Mouse (Mus musculus): ENCODE results near the gene Pank4. TPM values are rescaled to one million over a fixed set of nuclear protein-coding genes. Genes with fewer than 3 reads are reported as not detected.

The Pank4 gene
- total RNA-seq, 1 experiment = 29.3 TPM

DNA sequence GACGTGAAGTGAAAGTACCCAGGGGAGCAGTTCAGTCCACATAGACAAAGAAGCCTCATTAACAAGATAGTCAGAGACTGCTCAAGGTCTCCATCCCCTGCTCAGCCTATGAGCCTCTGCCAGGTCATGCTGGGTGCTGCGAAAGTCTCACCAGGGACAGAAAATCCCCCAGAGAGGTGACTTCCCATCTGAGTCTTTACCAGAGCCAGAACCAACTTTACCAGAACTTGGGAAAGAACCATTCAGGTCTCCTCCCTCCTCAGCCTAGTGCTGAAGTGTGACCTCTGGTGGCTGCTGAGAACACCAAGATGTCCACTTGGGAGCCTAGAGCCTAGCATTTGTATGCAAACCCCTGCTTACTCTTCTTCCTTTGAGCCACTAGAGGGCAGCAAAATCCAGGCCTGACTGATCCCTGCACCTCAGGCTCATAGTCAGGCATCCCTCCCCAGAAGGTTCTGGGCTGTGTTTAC lies 19.8 kb upstream of the Pank4 start:
- no peak overlapping the region for H3K27ac ChIP-seq (ENCODE audit: insufficient read depth, low read depth, low read length, poor library complexity, severe bottlenecking)
- DNase-seq (ENCODE audit: low read depth, low spot score) = peak; percentile 83

DNA sequence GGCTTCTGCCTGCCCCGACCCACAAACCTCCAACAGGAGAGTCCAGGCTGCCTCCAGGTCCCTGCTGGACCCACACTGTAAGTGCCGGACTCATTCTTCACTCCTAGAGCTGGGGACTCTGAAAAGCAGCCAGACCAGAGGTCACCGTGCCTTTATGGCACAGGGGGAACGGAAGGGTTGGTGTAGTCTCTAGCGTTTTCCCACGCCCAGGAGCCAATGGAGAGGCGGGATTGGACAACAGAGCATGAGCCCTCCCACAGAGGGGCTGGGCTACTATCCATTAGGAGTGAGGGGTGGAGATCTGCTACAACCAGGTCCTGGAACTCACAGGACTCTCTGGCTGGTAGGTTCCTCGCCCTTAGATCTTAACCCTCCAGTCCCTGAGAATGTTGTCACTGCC lies 17.6 kb upstream of the Pank4 start:
- no peak overlapping the region for H3K27ac ChIP-seq (ENCODE audit: insufficient read depth, low read depth, low read length, poor library complexity, severe bottlenecking)
- peak; percentile 93 for DNase-seq (ENCODE audit: low read depth, low spot score)
- TF ChIP-seq HCFC1 (IDR thresholded peaks at IDR 0.05; ENCODE audit: borderline replicate concordance, insufficient read depth, low read length) = no peak
- no peak for TF ChIP-seq MAFK (IDR thresholded peaks at IDR 0.05; ENCODE audit: insufficient read depth, low read depth, low read length)
- no peak for TF ChIP-seq ZNF384 (IDR thresholded peaks at IDR 0.05; ENCODE audit: low read depth, low read length)
- TF ChIP-seq ZC3H11A (IDR thresholded peaks at IDR 0.05; ENCODE audit: borderline replicate concordance, low read depth, low read length) = no peak
- TF ChIP-seq CHD2 (IDR thresholded peaks at IDR 0.05; ENCODE audit: low read depth, low read length) = no peak
- no peaks in the 10 kb centered on the region for H3K9me3 ChIP-seq (ENCODE audit: control insufficient read depth, insufficient read depth, low read depth, low read length)
- H3K9ac ChIP-seq (ENCODE audit: insufficient read depth, low read depth, low read length, poor library complexity, severe bottlenecking) = peak overlapping the region; percentile 21; the same call in 1 of the 2 replicates
- in situ Hi-C loops (cut with MboI; ENCODE audit: low sequenced_read_pairs in 2 of 2, unreplicated experiment in 2 of 2) = no loop called here
- H3K4me3 ChIP-seq (ENCODE audit: insufficient read depth in 1 of 2, low read depth in 1 of 2, low read length in 2 of 2, poor library complexity in 1 of 2, severe bottlenecking in 1 of 2) = peak overlapping the region; percentile 48 to 57; a peak in 3 of 4 replicates
- no peaks in the 10 kb centered on the region for H3K36me3 ChIP-seq (ENCODE audit: control insufficient read depth, insufficient read depth, low read length, poor library complexity, severe bottlenecking)
- peaks cover 0 to 14% of the 10 kb centered on the region in 2 experiments; a peak in 1 of 4 replicates for H3K4me1 ChIP-seq (ENCODE audit: control insufficient read depth in 2 of 2, insufficient read depth in 2 of 2, low read length in 2 of 2, poor library complexity in 1 of 2)

More for the DNA sequence above, 19.8 kb upstream of the Pank4 start:
- Histone ChIP-seq H3K9me3 (ENCODE audit: control insufficient read depth, insufficient read depth, low read depth, low read length) (no peaks in the 10 kb centered on the region), H3K36me3 (ENCODE audit: control insufficient read depth, insufficient read depth, low read length, poor library complexity, severe bottlenecking) (no peaks in the 10 kb centered on the region), H3K4me1 (ENCODE audit: control insufficient read depth in 2 of 2, insufficient read depth in 2 of 2, low read length in 2 of 2, poor library complexity in 1 of 2) (peaks cover 0 to 14% of the 10 kb centered on the region in 2 experiments; a peak in 1 of 4 replicates), H3K9ac (ENCODE audit: insufficient read depth, low read depth, low read length, poor library complexity, severe bottlenecking) (no peak overlapping the region), H3K4me3 (ENCODE audit: insufficient read depth in 1 of 2, low read depth in 1 of 2, low read length in 2 of 2, poor library complexity in 1 of 2, severe bottlenecking in 1 of 2) (no peak overlapping the region)
- TF ChIP-seq CHD2 (IDR thresholded peaks at IDR 0.05; ENCODE audit: low read depth, low read length) (no peak), ZC3H11A (IDR thresholded peaks at IDR 0.05; ENCODE audit: borderline replicate concordance, low read depth, low read length) (peak; percentile 84)
- in situ Hi-C loops (cut with MboI; ENCODE audit: low sequenced_read_pairs in 2 of 2, unreplicated experiment in 2 of 2) = no loop called here

DNA sequence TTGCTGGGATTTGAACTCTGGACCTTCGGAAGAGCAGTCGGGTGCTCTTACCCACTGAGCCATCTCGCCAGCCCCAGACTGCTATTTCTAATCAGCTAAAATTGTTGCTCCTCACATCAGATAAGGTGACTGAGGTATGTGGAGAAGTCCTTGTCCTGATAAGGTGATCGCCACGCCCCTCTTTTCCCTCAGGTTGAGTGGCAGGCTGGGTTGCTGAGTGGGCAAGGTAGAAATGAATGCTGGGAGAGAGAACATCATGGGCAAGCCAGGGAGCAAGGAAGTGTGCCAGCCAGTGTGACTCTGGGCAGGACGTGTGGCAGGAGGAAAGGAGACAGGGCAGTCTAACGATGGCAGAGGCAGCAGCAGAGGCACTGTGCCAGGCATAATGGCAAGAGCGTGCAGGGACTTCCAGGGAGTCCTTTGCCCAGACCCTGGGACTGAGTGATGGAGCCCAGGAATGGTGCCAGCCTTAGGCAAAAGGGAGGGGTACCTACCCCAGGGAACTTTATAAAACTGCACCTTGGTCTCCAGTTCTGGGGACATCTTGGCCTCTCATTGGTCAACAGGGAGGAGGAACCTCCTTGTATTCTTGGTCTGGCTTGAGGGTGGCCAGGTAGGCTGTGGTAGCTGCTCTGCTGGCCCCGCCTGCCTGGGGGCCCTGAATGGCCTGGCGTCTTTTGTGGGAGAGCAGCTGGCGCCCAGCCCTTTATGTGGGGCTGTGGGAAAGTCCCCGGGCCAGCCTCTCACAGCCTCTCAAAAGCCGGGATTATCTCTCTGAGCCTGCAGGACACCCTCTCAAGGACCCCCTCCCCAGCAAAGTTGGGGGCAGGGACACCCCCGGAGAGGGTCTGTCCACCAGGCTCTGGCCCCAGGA lies 15.6 kb upstream of the Pank4 start:
- no peak overlapping the region for H3K4me3 ChIP-seq (ENCODE audit: insufficient read depth in 1 of 2, low read depth in 1 of 2, low read length in 2 of 2, poor library complexity in 1 of 2, severe bottlenecking in 1 of 2)
- H3K9me3 ChIP-seq (ENCODE audit: control insufficient read depth, insufficient read depth, low read depth, low read length) = no peaks in the 10 kb centered on the region
- no peak overlapping the region for H3K27ac ChIP-seq (ENCODE audit: insufficient read depth, low read depth, low read length, poor library complexity, severe bottlenecking)

DNA sequence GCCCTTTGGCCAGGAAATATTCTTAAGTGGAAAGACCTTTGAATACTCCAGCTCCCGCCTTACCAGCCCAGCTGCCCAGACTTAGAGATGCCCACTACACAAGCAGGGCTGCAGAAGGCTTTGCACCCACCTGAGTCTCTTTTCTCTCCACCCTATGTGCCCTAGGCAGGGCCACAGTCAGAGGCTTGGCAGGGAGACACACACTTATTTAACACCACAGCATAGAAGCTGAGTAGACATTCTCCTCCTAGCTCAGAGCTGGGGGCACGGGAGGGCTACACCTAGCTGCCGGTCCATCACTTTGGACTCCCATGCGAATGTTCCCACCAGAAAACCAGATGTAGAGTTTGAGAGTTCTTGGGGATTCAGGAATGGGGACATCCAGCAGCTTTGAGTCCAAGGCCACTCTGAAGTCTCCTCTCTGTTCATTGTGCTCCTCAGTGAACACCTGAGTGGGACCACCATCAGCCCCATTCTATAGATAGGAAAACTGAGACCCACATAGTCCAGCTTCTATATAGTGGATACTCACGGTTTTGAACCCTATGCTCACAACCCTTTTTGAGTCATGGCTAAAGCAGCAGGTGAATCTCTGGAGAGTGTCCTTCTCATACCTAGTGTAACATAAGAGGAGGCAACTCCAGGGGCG lies 14.9 kb upstream of the Pank4 start:
- DNase-seq (ENCODE audit: low read depth, low spot score) = no peak
- H3K9me3 ChIP-seq (ENCODE audit: control insufficient read depth, insufficient read depth, low read depth, low read length) = no peaks in the 10 kb centered on the region
- H3K4me3 ChIP-seq (ENCODE audit: insufficient read depth in 1 of 2, low read depth in 1 of 2, low read length in 2 of 2, poor library complexity in 1 of 2, severe bottlenecking in 1 of 2) = no peak overlapping the region
- TF ChIP-seq CHD2 (IDR thresholded peaks at IDR 0.05; ENCODE audit: low read depth, low read length) = no peak
- TF ChIP-seq MAFK (IDR thresholded peaks at IDR 0.05; ENCODE audit: insufficient read depth, low read depth, low read length) = no peak
- TF ChIP-seq HCFC1 (IDR thresholded peaks at IDR 0.05; ENCODE audit: borderline replicate concordance, insufficient read depth, low read length) = no peak
- TF ChIP-seq ZC3H11A (IDR thresholded peaks at IDR 0.05; ENCODE audit: borderline replicate concordance, low read depth, low read length) = no peak
- TF ChIP-seq ZNF384 (IDR thresholded peaks at IDR 0.05; ENCODE audit: low read depth, low read length) = no peak
- in situ Hi-C loops (cut with MboI; ENCODE audit: low sequenced_read_pairs in 2 of 2, unreplicated experiment in 2 of 2) = no loop called here
- peaks cover 2 to 11% of the 10 kb centered on the region in 2 experiments; a peak in 2 of 4 replicates for H3K4me1 ChIP-seq (ENCODE audit: control insufficient read depth in 2 of 2, insufficient read depth in 2 of 2, low read length in 2 of 2, poor library complexity in 1 of 2)
- no peak overlapping the region for H3K9ac ChIP-seq (ENCODE audit: insufficient read depth, low read depth, low read length, poor library complexity, severe bottlenecking)
- no peaks in the 10 kb centered on the region for H3K36me3 ChIP-seq (ENCODE audit: control insufficient read depth, insufficient read depth, low read length, poor library complexity, severe bottlenecking)
- no peak overlapping the region for H3K27ac ChIP-seq (ENCODE audit: insufficient read depth, low read depth, low read length, poor library complexity, severe bottlenecking)

More for the DNA sequence above, 15.6 kb upstream of the Pank4 start:
- H3K36me3 ChIP-seq (ENCODE audit: control insufficient read depth, insufficient read depth, low read length, poor library complexity, severe bottlenecking) = no peaks in the 10 kb centered on the region
- no peak overlapping the region for H3K9ac ChIP-seq (ENCODE audit: insufficient read depth, low read depth, low read length, poor library complexity, severe bottlenecking)
- DNase-seq (ENCODE audit: low read depth, low spot score) = no peak
- TF ChIP-seq ZC3H11A (IDR thresholded peaks at IDR 0.05; ENCODE audit: borderline replicate concordance, low read depth, low read length) (no peak), HCFC1 (IDR thresholded peaks at IDR 0.05; ENCODE audit: borderline replicate concordance, insufficient read depth, low read length) (no peak), ZNF384 (IDR thresholded peaks at IDR 0.05; ENCODE audit: low read depth, low read length) (no peak), MAFK (IDR thresholded peaks at IDR 0.05; ENCODE audit: insufficient read depth, low read depth, low read length) (no peak)
- H3K4me1 ChIP-seq (ENCODE audit: control insufficient read depth in 2 of 2, insufficient read depth in 2 of 2, low read length in 2 of 2, poor library complexity in 1 of 2) = peaks cover 2 to 15% of the 10 kb centered on the region in 2 experiments; a peak in 2 of 4 replicates
- in situ Hi-C loops (cut with MboI; ENCODE audit: low sequenced_read_pairs in 2 of 2, unreplicated experiment in 2 of 2) = no loop called here
